Mouse (Mus musculus): ENCODE data around the gene Cope. TPM values are rescaled to one million over a fixed set of nuclear protein-coding genes. Genes with fewer than 3 reads are reported as not detected.
A peak's percentile ranks its signal among the peaks of the same experiment; 100 is the strongest.

Gene Cope
- total and polyA plus RNA-seq, 2 experiments from 2014 or later = 154 to 295 TPM

DNA sequence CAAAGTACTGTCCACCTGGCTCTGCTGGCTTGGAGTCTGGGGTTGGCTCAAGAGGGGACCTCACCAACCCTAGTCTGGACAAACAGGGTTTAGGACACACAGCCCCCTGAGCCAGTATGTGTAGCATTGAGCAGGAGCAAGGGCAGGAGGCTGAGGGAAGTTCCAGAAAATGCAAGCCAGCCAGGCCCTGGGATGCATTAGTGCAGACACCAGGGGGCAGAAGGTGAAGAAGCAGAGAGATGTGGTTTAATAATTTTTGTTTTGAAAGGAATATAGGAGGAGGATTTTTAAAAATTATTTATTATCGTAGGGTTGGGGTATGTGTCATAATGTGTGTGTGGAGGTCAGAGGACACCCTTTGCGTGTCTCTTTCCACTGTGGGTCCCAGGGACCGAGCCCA is 21.4 kb downstream of the Cope start:
- Histone ChIP-seq H3K9me3 (replicated peaks; ENCODE audit: control insufficient read depth, low read length) (no peaks in the 10 kb centered on the region), H3K27me3 (ENCODE audit: control insufficient read depth, insufficient read depth, low read length) (no peaks in the 10 kb centered on the region), H3K4me2 (ENCODE audit: low read depth, low read length) (no peak overlapping the region), H3K4me1 (ENCODE audit: control insufficient read depth, insufficient read depth) (no peaks in the 10 kb centered on the region), H3K9ac (replicated peaks; ENCODE audit: low read depth, low read length) (no peak overlapping the region), H3K36me3 (replicated peaks; ENCODE audit: control insufficient read depth, insufficient read depth, low read length) (no peaks in the 10 kb centered on the region), H3K4me3 (ENCODE audit: low read depth, low read length) (no peak overlapping the region), H3K27ac (ENCODE audit: low read depth) (no peak overlapping the region)
- ATAC-seq (ENCODE audit: insufficient read depth, low read depth) = no peak
- DNase-seq (ENCODE audit: low spot score) = no peak
- TF ChIP-seq EP300 (IDR thresholded peaks at IDR 0.05; ENCODE audit: low read depth) (no peak), CTCF (IDR thresholded peaks at IDR 0.05; ENCODE audit: low read depth) (peak; percentile 24)
- WGBS = 88% methylated on average over 3 of the region's 3 CpGs

DNA sequence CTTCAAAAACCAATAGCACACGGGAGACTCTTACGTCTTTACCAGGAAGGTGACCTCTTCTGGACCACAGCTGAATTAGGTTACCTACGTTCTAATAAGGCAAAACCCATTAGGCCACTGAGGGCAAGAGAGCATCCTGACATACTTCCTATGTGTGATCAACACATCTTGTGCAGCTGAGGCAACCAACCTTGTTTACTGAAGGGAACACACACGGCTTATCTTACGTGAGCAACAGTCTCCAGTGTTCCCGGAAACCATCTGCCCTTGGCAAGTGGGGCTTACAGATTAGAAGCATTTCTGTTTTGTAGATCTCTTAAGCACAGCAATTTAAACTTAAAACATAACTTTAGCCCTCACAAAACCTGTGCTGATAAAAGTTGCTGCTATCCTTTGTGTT is 25.2 kb downstream of the Cope start:
- DNase-seq (ENCODE audit: low spot score) (no peak), ATAC-seq (ENCODE audit: insufficient read depth, low read depth) (no peak)
- peaks cover 12% of the 10 kb centered on the region; the same call in 1 of the 2 replicates for H3K36me3 ChIP-seq (replicated peaks; ENCODE audit: control insufficient read depth, insufficient read depth, low read length)
- no peak overlapping the region for H3K27ac ChIP-seq (ENCODE audit: low read depth)
- no peak overlapping the region for H3K4me3 ChIP-seq (ENCODE audit: low read depth, low read length)
- no peak overlapping the region for H3K9ac ChIP-seq (replicated peaks; ENCODE audit: low read depth, low read length)
- WGBS = 86% methylated on average over 6 of the region's 6 CpGs
- no peak overlapping the region for H3K4me2 ChIP-seq (ENCODE audit: low read depth, low read length)
- no peaks in the 10 kb centered on the region for H3K9me3 ChIP-seq (replicated peaks; ENCODE audit: control insufficient read depth, low read length)
- no peak for TF ChIP-seq CTCF (IDR thresholded peaks at IDR 0.05; ENCODE audit: low read depth)
- no peak for TF ChIP-seq EP300 (IDR thresholded peaks at IDR 0.05; ENCODE audit: low read depth)
- H3K4me1 ChIP-seq (ENCODE audit: control insufficient read depth, insufficient read depth) = no peaks in the 10 kb centered on the region
- peaks cover 11% of the 10 kb centered on the region; the same call in 1 of the 2 replicates for H3K27me3 ChIP-seq (ENCODE audit: control insufficient read depth, insufficient read depth, low read length)

DNA sequence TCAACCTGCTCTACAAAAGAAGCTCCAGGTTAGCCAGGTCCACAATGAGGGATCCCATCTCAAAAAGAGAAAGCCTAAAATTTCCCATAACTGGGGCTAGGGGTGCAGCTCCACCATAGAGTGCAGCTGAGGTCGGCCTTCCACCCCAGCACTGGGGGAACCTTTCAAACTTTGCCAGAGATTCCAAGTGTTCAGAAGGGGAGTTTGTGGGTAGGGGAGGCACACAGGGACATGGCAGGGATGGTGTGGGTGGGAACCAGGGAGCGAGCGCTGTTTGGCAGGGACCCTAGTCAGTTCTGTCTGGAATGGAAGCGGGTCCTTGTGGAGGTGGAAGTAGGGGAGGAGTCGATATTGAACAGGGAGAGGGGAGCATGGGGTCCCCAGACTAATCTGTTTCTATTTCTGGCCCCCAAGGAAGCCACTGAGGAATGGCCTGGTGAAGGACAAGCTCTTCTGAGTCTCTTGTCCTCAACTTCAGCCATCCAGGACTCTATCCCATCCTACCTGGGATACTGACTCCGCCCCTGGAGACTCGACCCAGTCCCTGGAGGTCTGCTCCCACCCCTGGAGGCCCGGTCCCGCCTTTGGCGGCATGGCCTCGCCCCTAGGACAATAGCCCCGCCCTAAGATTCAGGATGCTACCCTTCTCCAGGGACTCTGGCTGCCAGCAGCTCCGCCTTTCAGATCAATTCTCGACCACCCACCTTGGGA is 27.0 kb downstream of the Cope start, which contains the start of gene Gdf1:
TSS of gene Gdf1 (plus strand) at position 694 of the 711 bp plus-strand sequence.
- ATAC-seq (ENCODE audit: insufficient read depth, low read depth) (no peak), DNase-seq (ENCODE audit: low spot score) (no peak)
- Histone ChIP-seq H3K4me3 (ENCODE audit: low read depth, low read length) (no peak within 1 kb of the TSS), H3K4me1 (ENCODE audit: control insufficient read depth, insufficient read depth) (no peaks in the 10 kb centered on the region), H3K27me3 (ENCODE audit: control insufficient read depth, insufficient read depth, low read length) (peaks cover 11% of the 10 kb centered on the region; the same call in 1 of the 2 replicates), H3K36me3 (replicated peaks; ENCODE audit: control insufficient read depth, insufficient read depth, low read length) (peaks cover 30% of the 10 kb centered on the region), H3K4me2 (ENCODE audit: low read depth, low read length) (peak within 1 kb of the TSS; percentile 8; the same call in 1 of the 2 replicates), H3K27ac (ENCODE audit: low read depth) (no peak within 1 kb of the TSS), H3K9me3 (replicated peaks; ENCODE audit: control insufficient read depth, low read length) (no peaks in the 10 kb centered on the region), H3K9ac (replicated peaks; ENCODE audit: low read depth, low read length) (no peak within 1 kb of the TSS)
- TF ChIP-seq EP300 (IDR thresholded peaks at IDR 0.05; ENCODE audit: low read depth) (no peak), CTCF (IDR thresholded peaks at IDR 0.05; ENCODE audit: low read depth) (no peak)
- WGBS = 34% methylated on average over 14 of the region's 14 CpGs

DNA sequence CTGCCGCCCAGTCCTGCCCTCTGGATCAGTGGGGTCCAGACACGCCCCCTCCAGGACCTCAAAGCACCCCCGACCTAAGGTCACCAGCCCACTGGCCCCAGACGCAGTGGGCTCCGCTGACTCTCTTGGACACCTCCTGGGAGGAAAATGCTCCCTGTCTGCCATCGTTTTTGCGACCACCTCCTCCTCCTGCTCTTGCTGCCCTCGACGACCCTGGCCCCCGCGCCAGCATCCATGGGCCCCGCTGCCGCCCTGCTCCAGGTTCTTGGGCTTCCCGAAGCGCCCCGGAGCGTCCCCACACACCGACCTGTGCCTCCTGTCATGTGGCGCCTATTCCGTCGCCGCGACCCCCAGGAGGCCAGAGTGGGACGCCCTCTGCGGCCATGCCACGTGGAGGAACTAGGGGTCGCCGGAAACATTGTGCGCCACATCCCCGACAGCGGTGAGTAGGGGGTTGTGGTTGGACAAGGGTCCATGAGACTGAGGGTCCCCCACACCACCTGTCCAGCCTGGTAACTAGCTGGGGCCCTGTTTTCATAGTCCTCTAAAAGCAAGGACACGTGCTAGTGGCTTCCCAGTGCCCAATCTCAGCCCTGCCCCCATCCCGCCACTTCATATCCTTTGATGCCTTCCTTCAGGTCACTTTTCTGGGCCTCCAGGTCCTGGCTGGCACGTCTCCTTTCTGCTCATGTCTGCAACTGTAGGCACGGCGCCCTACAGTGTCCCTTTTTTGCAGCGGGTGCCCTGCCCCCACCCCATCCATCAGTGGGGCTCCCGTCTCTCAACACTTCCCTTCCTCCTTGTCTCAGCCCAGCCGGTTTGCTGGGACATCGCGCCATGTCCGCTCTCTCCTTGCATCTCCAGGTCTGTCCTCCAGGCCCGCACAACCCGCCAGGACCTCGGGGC is 27.8 kb downstream of the Cope start:
- Histone ChIP-seq H3K9ac (replicated peaks; ENCODE audit: low read depth, low read length) (no peak overlapping the region), H3K36me3 (replicated peaks; ENCODE audit: control insufficient read depth, insufficient read depth, low read length) (peaks cover 38% of the 10 kb centered on the region), H3K4me1 (ENCODE audit: control insufficient read depth, insufficient read depth) (no peaks in the 10 kb centered on the region), H3K9me3 (replicated peaks; ENCODE audit: control insufficient read depth, low read length) (no peaks in the 10 kb centered on the region), H3K4me2 (ENCODE audit: low read depth, low read length) (peak overlapping the region; percentile 8; the same call in 1 of the 2 replicates), H3K4me3 (ENCODE audit: low read depth, low read length) (no peak overlapping the region), H3K27me3 (ENCODE audit: control insufficient read depth, insufficient read depth, low read length) (peaks cover 11% of the 10 kb centered on the region; the same call in 1 of the 2 replicates), H3K27ac (ENCODE audit: low read depth) (no peak overlapping the region)
- DNase-seq (ENCODE audit: low spot score) (no peak), ATAC-seq (ENCODE audit: insufficient read depth, low read depth) (peak; percentile 14; the same call in 1 of the 2 replicates)
- WGBS = 12% methylated on average over 45 of the region's 45 CpGs
- TF ChIP-seq CTCF (IDR thresholded peaks at IDR 0.05; ENCODE audit: low read depth) (no peak), EP300 (IDR thresholded peaks at IDR 0.05; ENCODE audit: low read depth) (no peak)

DNA sequence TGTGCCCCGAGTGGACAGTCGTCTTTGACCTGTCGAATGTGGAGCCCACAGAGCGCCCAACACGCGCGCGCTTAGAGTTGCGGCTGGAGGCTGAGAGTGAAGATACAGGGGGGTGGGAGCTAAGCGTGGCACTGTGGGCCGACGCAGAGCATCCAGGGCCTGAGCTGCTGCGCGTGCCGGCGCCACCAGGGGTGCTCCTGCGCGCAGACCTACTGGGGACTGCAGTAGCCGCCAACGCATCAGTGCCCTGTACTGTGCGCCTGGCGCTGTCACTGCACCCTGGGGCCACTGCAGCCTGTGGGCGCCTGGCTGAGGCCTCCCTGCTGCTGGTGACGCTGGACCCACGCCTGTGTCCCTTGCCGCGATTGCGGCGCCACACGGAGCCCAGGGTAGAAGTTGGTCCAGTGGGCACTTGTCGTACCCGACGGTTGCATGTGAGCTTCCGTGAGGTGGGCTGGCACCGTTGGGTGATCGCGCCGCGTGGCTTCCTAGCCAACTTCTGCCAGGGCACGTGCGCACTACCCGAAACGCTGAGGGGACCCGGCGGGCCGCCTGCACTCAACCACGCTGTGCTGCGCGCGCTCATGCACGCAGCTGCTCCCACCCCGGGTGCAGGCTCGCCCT is 28.5 kb downstream of the Cope start:
- Histone ChIP-seq H3K4me2 (ENCODE audit: low read depth, low read length) (peak overlapping the region; percentile 8; the same call in 1 of the 2 replicates), H3K4me3 (ENCODE audit: low read depth, low read length) (no peak overlapping the region), H3K27ac (ENCODE audit: low read depth) (no peak overlapping the region), H3K27me3 (ENCODE audit: control insufficient read depth, insufficient read depth, low read length) (peaks cover 11% of the 10 kb centered on the region; the same call in 1 of the 2 replicates), H3K9ac (replicated peaks; ENCODE audit: low read depth, low read length) (no peak overlapping the region), H3K9me3 (replicated peaks; ENCODE audit: control insufficient read depth, low read length) (no peaks in the 10 kb centered on the region), H3K36me3 (replicated peaks; ENCODE audit: control insufficient read depth, insufficient read depth, low read length) (peaks cover 45% of the 10 kb centered on the region), H3K4me1 (ENCODE audit: control insufficient read depth, insufficient read depth) (no peaks in the 10 kb centered on the region)
- whole genome bisulfite sequencing = 45% methylated on average over 53 of the region's 53 CpGs
- no peak for TF ChIP-seq EP300 (IDR thresholded peaks at IDR 0.05; ENCODE audit: low read depth)
- peak; percentile 33 for TF ChIP-seq CTCF (IDR thresholded peaks at IDR 0.05; ENCODE audit: low read depth)
- ATAC-seq (ENCODE audit: insufficient read depth, low read depth) (peak; percentile 69), DNase-seq (ENCODE audit: low spot score) (peak; percentile 57)
